ENCODE assay signal across 8 mouse cellular contexts in the genomic region with DNA sequence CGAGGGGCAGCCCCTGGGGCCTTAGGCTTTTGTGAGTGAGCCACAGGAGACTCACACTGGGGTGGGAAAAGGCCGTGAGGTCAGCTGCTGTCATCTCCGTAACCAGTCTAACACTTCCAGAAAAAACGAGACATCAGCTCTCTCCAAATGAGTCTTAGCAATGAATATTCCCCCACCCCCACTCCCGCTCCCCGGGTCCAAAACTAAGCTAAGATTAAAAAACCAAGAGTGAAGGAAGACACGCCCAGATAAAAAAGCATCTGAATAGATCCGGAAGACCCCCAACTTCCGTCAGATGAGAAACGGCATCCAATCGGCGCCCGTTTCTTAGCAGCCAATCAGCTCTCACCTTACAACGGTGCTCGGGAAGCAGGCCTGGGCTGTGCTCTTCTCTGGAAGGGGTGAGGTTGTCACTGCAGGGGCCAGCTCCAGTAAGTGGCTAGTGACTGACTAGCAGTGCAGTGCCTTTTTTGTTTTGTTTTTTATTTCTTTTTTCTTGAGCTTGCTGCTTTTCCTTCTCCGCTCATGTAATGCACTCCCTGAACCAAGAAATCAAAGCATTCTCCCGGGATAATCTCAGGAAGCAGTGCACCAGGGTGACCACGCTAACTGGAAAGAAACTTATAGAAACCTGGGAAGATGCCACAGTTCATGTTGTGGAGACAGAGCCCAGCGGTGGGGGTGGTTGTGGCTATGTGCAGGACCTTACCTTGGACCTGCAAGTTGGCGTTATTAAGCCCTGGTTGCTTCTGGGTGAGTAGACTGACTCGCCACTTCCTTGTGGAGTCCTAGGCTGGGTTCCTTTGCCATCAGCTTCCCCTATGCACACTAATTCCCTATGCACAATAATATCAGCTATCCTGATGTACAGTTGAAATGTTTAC. TPM values are rescaled to one million over a fixed set of nuclear protein-coding genes. Genes with fewer than 3 reads are reported as not detected.
DNase-seq lines count a peak whose midpoint lies in the region; ATAC-seq and TF ChIP-seq lines count a peak whose summit lies in the region.

A gene (plus strand): TSS at position 192 of the 884 bp plus-strand sequence.
A gene (plus strand): TSS at position 383 of the 884 bp plus-strand sequence.

- peak; percentile 99 for ATAC-seq in forebrain, embryonic 16.5 days
- peak; percentile 100 for ATAC-seq in lung, embryonic 15.5 days (ENCODE audit: borderline replicate concordance, extremely low read depth, low FRiP score, low TSS enrichment)

- WGBS in forebrain, embryonic 16.5 days, result 2% methylated on average over 21 of the region's 21 CpGs
- WGBS in lung, embryonic 15.5 days, result under 1% methylated on average over 21 of the region's 21 CpGs

- H3K9me3 ChIP-seq in ES-E14 (ENCODE audit: control insufficient read depth, insufficient read depth, low read depth, low read length), result no peaks in the 10 kb centered on the region
- no peaks in the 10 kb centered on the region for H3K9me3 ChIP-seq in forebrain, embryonic 16.5 days (ENCODE audit: control insufficient read depth, low read length)
- no peaks in the 10 kb centered on the region for H3K9me3 ChIP-seq in lung, embryonic 15.5 days

- H3K36me3 ChIP-seq in ES-E14 (ENCODE audit: control insufficient read depth, insufficient read depth, low read length, poor library complexity, severe bottlenecking), result no peaks in the 10 kb centered on the region
- H3K36me3 ChIP-seq in forebrain, embryonic 16.5 days (ENCODE audit: control insufficient read depth, insufficient read depth), result no peaks in the 10 kb centered on the region
- H3K36me3 ChIP-seq in lung, embryonic 15.5 days, result no peaks in the 10 kb centered on the region

- H3K4me1 ChIP-seq in ES-E14 (ENCODE audit: control insufficient read depth in 2 of 2, insufficient read depth in 2 of 2, low read length in 2 of 2, poor library complexity in 1 of 2), result peaks cover 1 to 3% of the 10 kb centered on the region in 2 experiments; a peak in 2 of 4 replicates
- H3K4me1 ChIP-seq in forebrain, embryonic 16.5 days (replicated peaks; ENCODE audit: control insufficient read depth, insufficient read depth, low read length), result peaks cover 13% of the 10 kb centered on the region
- peaks cover 10% of the 10 kb centered on the region for H3K4me1 ChIP-seq in lung, embryonic 15.5 days

- peak; percentile 83 for DNase-seq in ES-E14 (ENCODE audit: low read depth, low spot score)
- peak; percentile 93 for DNase-seq in cerebellum, adult 11-12 months
- peak; percentile 97 for DNase-seq in heart, postnatal 4 days
- DNase-seq in layer of hippocampus, adult 8-10 months (ENCODE audit: low spot score in 2 of 2), result peak; percentile 94 to 98
- DNase-seq in ovary, adult 18-20 months (ENCODE audit: low spot score), result peak; percentile 89
- peak; percentile 96 for DNase-seq in thymus, postnatal 0 days (ENCODE audit: low spot score)

- H3K27ac ChIP-seq in ES-E14 (ENCODE audit: insufficient read depth, low read depth, low read length, poor library complexity, severe bottlenecking), result peak within 1 kb of the TSS; percentile 9; the same call in 1 of the 2 replicates
- peak within 1 kb of the TSS; percentile 81 for H3K27ac ChIP-seq in forebrain, embryonic 16.5 days (ENCODE audit: low read length)
- peak within 1 kb of the TSS; percentile 27 for H3K27ac ChIP-seq in lung, embryonic 15.5 days

- in situ Hi-C loops in ES-E14 (cut with MboI; ENCODE audit: low sequenced_read_pairs in 2 of 2, unreplicated experiment in 2 of 2), result no loop called here

- H3K4me2 ChIP-seq in forebrain, embryonic 16.5 days (ENCODE audit: low read length), result peak within 1 kb of the TSS; percentile 62
- H3K4me2 ChIP-seq in lung, embryonic 15.5 days, result peak within 1 kb of the TSS; percentile 69

- H3K4me3 ChIP-seq in ES-E14 (ENCODE audit: insufficient read depth in 1 of 2, low read depth in 1 of 2, low read length in 2 of 2, poor library complexity in 1 of 2, severe bottlenecking in 1 of 2), result peak within 1 kb of the TSS; percentile 65 to 87
- H3K4me3 ChIP-seq in forebrain, embryonic 16.5 days (replicated peaks; ENCODE audit: low read length), result peak within 1 kb of the TSS; percentile 56
- H3K4me3 ChIP-seq in lung, embryonic 15.5 days, result peak within 1 kb of the TSS; percentile 63

- no peaks in the 10 kb centered on the region for H3K27me3 ChIP-seq in forebrain, embryonic 16.5 days (replicated peaks; ENCODE audit: control insufficient read depth, insufficient read depth, low read length)
- no peaks in the 10 kb centered on the region for H3K27me3 ChIP-seq in lung, embryonic 15.5 days

- peak within 1 kb of the TSS; percentile 76 for H3K9ac ChIP-seq in ES-E14 (ENCODE audit: insufficient read depth, low read depth, low read length, poor library complexity, severe bottlenecking)
- H3K9ac ChIP-seq in forebrain, embryonic 16.5 days (replicated peaks; ENCODE audit: low read depth, low read length), result peak within 1 kb of the TSS; percentile 62
- H3K9ac ChIP-seq in lung, embryonic 15.5 days, result peak within 1 kb of the TSS; percentile 61

TF ChIP-seq in ES-E14, 5 proteins besides CTCF, POLR2A, EP300 and RAD21:
- TF ChIP-seq ZC3H11A (IDR thresholded peaks at IDR 0.05; ENCODE audit: borderline replicate concordance, low read depth, low read length) (no peak), MAFK (IDR thresholded peaks at IDR 0.05; ENCODE audit: insufficient read depth, low read depth, low read length) (no peak), HCFC1 (IDR thresholded peaks at IDR 0.05; ENCODE audit: borderline replicate concordance, insufficient read depth, low read length) (no peak), ZNF384 (IDR thresholded peaks at IDR 0.05; ENCODE audit: low read depth, low read length) (no peak), CHD2 (IDR thresholded peaks at IDR 0.05; ENCODE audit: low read depth, low read length) (no peak)

RNA-seq across cellular contexts. Expression of the first gene that starts in this region (rescaled TPM):
- 7.3 TPM in 2 replicates for total RNA-seq in ES-E14 (2012; rRNA removed)
- 16.3 and 16.5 TPM in 2 replicates for polyA plus RNA-seq in forebrain, embryonic 16.5 days (2015; fragmentation: Nextera tagmentation; extraction: Ambion mirVana)
- total RNA-seq in heart, postnatal 4 days (2021), result 1 to 10 TPM; 5.0 to 6.6 TPM
- total RNA-seq in layer of hippocampus, adult 8-10 months (2022), result 10 to 100 TPM; 23.2 to 30.7 (median 26.7) TPM
- 14.7 and 15.5 TPM in 2 replicates for polyA plus RNA-seq in lung, embryonic 15.5 days (2015; fragmentation: Nextera tagmentation; extraction: Ambion mirVana)
- 16.7 and 21.2 TPM in 2 replicates for polyA plus RNA-seq in thymus, postnatal 0 days (2015; fragmentation: Nextera tagmentation; extraction: Ambion mirVana)

RNA-seq across cellular contexts. Expression of the second gene that starts in this region (rescaled TPM):
- total RNA-seq in ES-E14 (2012; rRNA removed), result 39.1 and 55.8 TPM in 2 replicates
- 55.3 and 58.7 TPM in 2 replicates for polyA plus RNA-seq in forebrain, embryonic 16.5 days (2015; fragmentation: Nextera tagmentation; extraction: Ambion mirVana)
- total RNA-seq in heart, postnatal 4 days (2021), result 10 to 100 TPM; 10.1 to 13.4 TPM
- total RNA-seq in layer of hippocampus, adult 8-10 months (2022), result 10 to 100 TPM; 15.0 to 22.8 (median 19.2) TPM
- 54.8 and 57.2 TPM in 2 replicates for polyA plus RNA-seq in lung, embryonic 15.5 days (2015; fragmentation: Nextera tagmentation; extraction: Ambion mirVana)
- 42.7 and 45.2 TPM in 2 replicates for polyA plus RNA-seq in thymus, postnatal 0 days (2015; fragmentation: Nextera tagmentation; extraction: Ambion mirVana)

Comparison
In these comparisons a context has a peak if more than half of its experiments do, and no peak if none do; other contexts are left out.
1. Peak in every context shown above with its lines: DNase-seq, ATAC-seq, H3K4me3 ChIP-seq and H3K27ac ChIP-seq.
2. H3K27ac ChIP-seq: peak in every context shown above with its lines; median percentile 81 in forebrain, embryonic 16.5 days; 27 in lung, embryonic 15.5 days; 9 in ES-E14.